Mouse (Mus musculus) CH12.LX (cell line): Measurements from ENCODE around the gene Fbl. TPM values are rescaled to one million over a fixed set of nuclear protein-coding genes. Genes with fewer than 3 reads are reported as not detected.

Source experiments
- DNase-seq: peaks from one replicate; pipeline ENCODE4 v3.0.0-alpha.2; 2013; ENCODE audit errors: extremely low read depth
- H3K27ac ChIP-seq: 2 replicates; pipeline ENCODE4 v1.5.1; 2012; ENCODE audit warnings: low read depth, mild to moderate bottlenecking, control low read depth, moderate library complexity; ENCODE audit not compliant: insufficient read depth
- H3K27me3 ChIP-seq: replicated peaks from 2 replicates; pipeline ENCODE3; 2012; ENCODE audit warnings: inconsistent platforms
- H3K36me3 ChIP-seq, 2 experiments: replicated peaks in 1 of 2; 2 replicates each; pipeline versions ENCODE3 to v1.6.1; 2012; ENCODE audit warnings: inconsistent platforms in 1 of 2, low read length in 1 of 2, mild to moderate bottlenecking in 1 of 2, mixed read lengths in 1 of 2, moderate library complexity in 1 of 2; ENCODE audit not compliant: control insufficient read depth in 1 of 2, insufficient read depth in 1 of 2
- H3K4me1 ChIP-seq, 2 experiments: 2 replicates each; pipeline ENCODE4 v1.6.1; 2012; ENCODE audit warnings: inconsistent platforms in 1 of 2, moderate library complexity in 1 of 2; ENCODE audit not compliant: insufficient read depth in 2 of 2, control insufficient read depth in 1 of 2
- H3K4me2 ChIP-seq: 2 replicates; pipeline ENCODE4 v1.6.1; 2012; ENCODE audit warnings: low read depth, mild to moderate bottlenecking, control low read depth; ENCODE audit not compliant: poor library complexity, insufficient read depth, severe bottlenecking
- H3K4me3 ChIP-seq, 3 experiments: fragments of 150-350 bp in 1 of 3; sonication (generic) in 1 of 3; replicated peaks in 1 of 3; 2 replicates each; pipeline versions ENCODE3 to v1.5.1; 2011 to 2012; ENCODE audit warnings: low read depth in 2 of 3, low read length in 2 of 3, mild to moderate bottlenecking in 2 of 3, moderate library complexity in 2 of 3, control low read depth in 1 of 3, improper control_type of control experiment in 1 of 3, inconsistent platforms in 1 of 3, mixed read lengths in 1 of 3; ENCODE audit not compliant: poor library complexity in 1 of 3
- H3K79me2 ChIP-seq: replicated peaks from 2 replicates; pipeline ENCODE4 v1.6.1; 2012; ENCODE audit warnings: mild to moderate bottlenecking, moderate library complexity; ENCODE audit not compliant: control insufficient read depth, poor library complexity, insufficient read depth, severe bottlenecking; ENCODE audit errors: extremely low read depth
- H3K9ac ChIP-seq: 2 replicates; pipeline ENCODE4 v1.6.1; 2012; ENCODE audit warnings: low read depth, mild to moderate bottlenecking, control low read depth, moderate library complexity; ENCODE audit not compliant: insufficient read depth
- H3K9me3 ChIP-seq: replicated peaks from 2 replicates; pipeline ENCODE3; 2012; ENCODE audit warnings: low read length, inconsistent platforms, mixed read lengths
- BHLHE40 ChIP-seq: IDR thresholded peaks from 2 replicates; pipeline ENCODE4 v1.6.1; 2011; ENCODE audit warnings: mild to moderate bottlenecking, low read depth, low read length, improper control_type of control experiment
- CHD1 ChIP-seq: IDR thresholded peaks from 2 replicates; pipeline ENCODE4 v1.6.1; 2012; ENCODE audit warnings: low read depth, low read length, improper control_type of control experiment, inconsistent platforms
- CHD2 ChIP-seq: IDR thresholded peaks from 2 replicates; pipeline ENCODE4 v1.6.1; 2011; ENCODE audit warnings: low read length, improper control_type of control experiment
- CTCF ChIP-seq, 2 experiments: IDR thresholded peaks in 1 of 2; conservative IDR thresholded peaks in 1 of 2; 2 replicates each; pipeline ENCODE4 v1.5.1; 2011 to 2012; ENCODE audit warnings: low read depth in 2 of 2, low read length in 2 of 2, improper control_type of control experiment in 1 of 2, inconsistent platforms in 1 of 2, mild to moderate bottlenecking in 1 of 2, moderate library complexity in 1 of 2
- E2F4 ChIP-seq: IDR thresholded peaks from 2 replicates; pipeline ENCODE4 v1.6.1; 2011; ENCODE audit warnings: low read depth, low read length, improper control_type of control experiment; ENCODE audit not compliant: insufficient replicate concordance
- ELF1 ChIP-seq: IDR thresholded peaks from 2 replicates; pipeline ENCODE4 v1.6.1; 2014; ENCODE audit warnings: low read depth, mild to moderate bottlenecking, inconsistent platforms, low read length, improper control_type of control experiment
- EP300 ChIP-seq: IDR thresholded peaks from 2 replicates; pipeline ENCODE4 v1.6.1; 2011; ENCODE audit warnings: low read length, improper control_type of control experiment
- ETS1 ChIP-seq: conservative IDR thresholded peaks from 2 replicates; pipeline ENCODE4 v1.6.1; 2012; ENCODE audit warnings: low read depth, mild to moderate bottlenecking, inconsistent platforms, low read length, improper control_type of control experiment, moderate library complexity
- GABPA ChIP-seq: IDR thresholded peaks from 2 replicates; pipeline ENCODE4 v1.6.1; 2012; ENCODE audit warnings: low read depth, low read length, improper control_type of control experiment, inconsistent platforms; ENCODE audit not compliant: insufficient replicate concordance
- HCFC1 ChIP-seq: IDR thresholded peaks from 2 replicates; pipeline ENCODE4 v1.6.1; 2012; ENCODE audit warnings: low read depth, mild to moderate bottlenecking, inconsistent platforms, low read length, improper control_type of control experiment
- IRF4 ChIP-seq: IDR thresholded peaks from 2 replicates; pipeline ENCODE4 v1.6.1; 2014; ENCODE audit warnings: low read depth, mild to moderate bottlenecking, inconsistent platforms, low read length, improper control_type of control experiment
- JUN ChIP-seq: IDR thresholded peaks from 2 replicates; pipeline ENCODE4 v1.6.1; 2011; ENCODE audit warnings: low read depth, mild to moderate bottlenecking, low read length, improper control_type of control experiment, moderate library complexity; ENCODE audit not compliant: insufficient read depth
- JUND ChIP-seq: conservative IDR thresholded peaks from 2 replicates; pipeline ENCODE4 v1.6.1; 2011; ENCODE audit warnings: low read depth, low read length, improper control_type of control experiment
- KAT2A ChIP-seq: IDR thresholded peaks from 2 replicates; pipeline ENCODE4 v1.6.1; 2012; ENCODE audit warnings: low read length, improper control_type of control experiment, inconsistent platforms; ENCODE audit not compliant: insufficient replicate concordance
- MAFK ChIP-seq: IDR thresholded peaks from 2 replicates; pipeline ENCODE4 v1.6.1; 2011; ENCODE audit warnings: low read length, improper control_type of control experiment; ENCODE audit not compliant: insufficient replicate concordance
- MAX ChIP-seq: IDR thresholded peaks from 2 replicates; pipeline ENCODE4 v1.6.1; 2011; ENCODE audit warnings: low read length, improper control_type of control experiment
- MAZ ChIP-seq: IDR thresholded peaks from 2 replicates; pipeline ENCODE4 v1.6.1; 2012; ENCODE audit warnings: low read depth, mild to moderate bottlenecking, inconsistent platforms, low read length, improper control_type of control experiment, moderate library complexity
- MEF2A ChIP-seq: IDR thresholded peaks from 2 replicates; pipeline ENCODE4 v1.6.1; 2014; ENCODE audit warnings: low read depth, mild to moderate bottlenecking, inconsistent platforms, low read length, improper control_type of control experiment, borderline replicate concordance
- MXI1 ChIP-seq: IDR thresholded peaks from 2 replicates; pipeline ENCODE4 v1.6.1; 2011; ENCODE audit warnings: mild to moderate bottlenecking, low read depth, low read length, improper control_type of control experiment
- MYC ChIP-seq: IDR thresholded peaks from 2 replicates; pipeline ENCODE4 v1.6.1; 2011; ENCODE audit warnings: low read depth, mild to moderate bottlenecking, improper control_type of control experiment, low read length
- NELFE ChIP-seq: IDR thresholded peaks from 2 replicates; pipeline ENCODE4 v1.6.1; 2011; ENCODE audit warnings: low read depth, low read length, improper control_type of control experiment
- NRF1 ChIP-seq: IDR thresholded peaks from 2 replicates; pipeline ENCODE4 v1.6.1; 2014; ENCODE audit warnings: low read depth, mild to moderate bottlenecking, inconsistent platforms, low read length, improper control_type of control experiment, moderate library complexity
- PAX5 ChIP-seq: IDR thresholded peaks from 2 replicates; pipeline ENCODE4 v1.6.1; 2012; ENCODE audit warnings: low read length, inconsistent platforms, mixed read lengths
- POLR2A ChIP-seq: IDR thresholded peaks from 2 replicates; pipeline ENCODE4 v1.6.1; 2011; ENCODE audit warnings: low read depth, mild to moderate bottlenecking, improper control_type of control experiment, low read length
- POLR2AphosphoS2 ChIP-seq: IDR thresholded peaks from 2 replicates; pipeline ENCODE4 v1.6.1; 2011; ENCODE audit warnings: low read depth, low read length, improper control_type of control experiment
- RAD21 ChIP-seq: IDR thresholded peaks from 2 replicates; pipeline ENCODE4 v1.6.1; 2011; ENCODE audit warnings: low read depth, mild to moderate bottlenecking, low read length, improper control_type of control experiment, moderate library complexity
- RCOR1 ChIP-seq: conservative IDR thresholded peaks from 2 replicates; pipeline ENCODE4 v1.6.1; 2012; ENCODE audit warnings: low read depth, mild to moderate bottlenecking, inconsistent platforms, low read length, improper control_type of control experiment
- SIN3A ChIP-seq: IDR thresholded peaks from 2 replicates; pipeline ENCODE4 v1.6.1; 2012; ENCODE audit warnings: low read length, improper control_type of control experiment, inconsistent platforms
- SMC3 ChIP-seq: IDR thresholded peaks from 2 replicates; pipeline ENCODE4 v1.6.1; 2011; ENCODE audit warnings: low read depth, low read length, improper control_type of control experiment
- TBP ChIP-seq: conservative IDR thresholded peaks from 2 replicates; pipeline ENCODE4 v1.6.1; 2011; ENCODE audit warnings: low read depth, low read length, improper control_type of control experiment
- TCF12 ChIP-seq: IDR thresholded peaks from 2 replicates; pipeline ENCODE4 v1.6.1; 2014; ENCODE audit warnings: low read depth, mild to moderate bottlenecking, inconsistent platforms, low read length, improper control_type of control experiment
- UBTF ChIP-seq: IDR thresholded peaks from 2 replicates; pipeline ENCODE4 v1.6.1; 2012; ENCODE audit warnings: low read depth, mild to moderate bottlenecking, inconsistent platforms, low read length, improper control_type of control experiment, moderate library complexity
- USF1 ChIP-seq: IDR thresholded peaks from 2 replicates; pipeline ENCODE4 v1.6.1; 2014; ENCODE audit warnings: low read depth, mild to moderate bottlenecking, inconsistent platforms, low read length, improper control_type of control experiment
- USF2 ChIP-seq: conservative IDR thresholded peaks from 2 replicates; pipeline ENCODE4 v1.6.1; 2011; ENCODE audit warnings: low read depth, low read length, improper control_type of control experiment
- ZC3H11A ChIP-seq: IDR thresholded peaks from 2 replicates; pipeline ENCODE4 v1.6.1; 2012; ENCODE audit warnings: low read depth, mild to moderate bottlenecking, inconsistent platforms, low read length, improper control_type of control experiment
- ZKSCAN1 ChIP-seq: IDR thresholded peaks from 2 replicates; pipeline ENCODE4 v1.6.1; 2012; ENCODE audit warnings: low read depth, inconsistent platforms, low read length, improper control_type of control experiment, borderline replicate concordance
- ZMIZ1 ChIP-seq: IDR thresholded peaks from 2 replicates; pipeline ENCODE4 v1.6.1; 2012; ENCODE audit warnings: low read depth, mild to moderate bottlenecking, inconsistent platforms, low read length, improper control_type of control experiment
- ZNF384 ChIP-seq: IDR thresholded peaks from 2 replicates; pipeline ENCODE4 v1.6.1; 2012; ENCODE audit warnings: low read depth, low read length, improper control_type of control experiment, inconsistent platforms
- dilution Hi-C: fragments of 300-500 bp; cut with MboI; formaldehyde crosslinking; loops from 2 replicates; pipeline ENCODE4 v1.14.3; 2020; ENCODE audit warnings: low sequenced_read_pairs; ENCODE audit not compliant: extremely low pct_unique_long_range_greater_than_20kb, extremely low pct_ligation_motif_present
- in situ Hi-C: fragments of 300-500 bp; cut with MboI; formaldehyde crosslinking; loops from 3 replicates; pipeline ENCODE4 v1.14.3; 2019; ENCODE audit warnings: low sequenced_read_pairs, low pct_ligation_motif_present, low pct_unique_long_range_greater_than_20kb, mixed read lengths
- polyA plus RNA-seq: library from polyadenylated mRNA; unstranded; fragments of >175 nt; gene quantifications from 2 replicates; pipeline ENCODE4 v1.2.1, GENCODE M21; 2012; ENCODE audit warnings: low read depth; ENCODE audit not compliant: insufficient read length
- total RNA-seq, 2 experiments: library from RNA; depleted of rRNA; stranded (reverse); fragments of 300-350 nt in 1 of 2; fragments of >200 nt in 1 of 2; gene quantifications; 2 replicates each; pipeline ENCODE4 v1.2.3; 2012 to 2014

The Fbl gene
- total RNA-seq (2012; rRNA removed) = 180 and 214 TPM in 2 replicates
- total RNA-seq (2014; rRNA removed) = 140 and 151 TPM in 2 replicates
- 426 and 516 TPM in 2 replicates for polyA plus RNA-seq

DNA sequence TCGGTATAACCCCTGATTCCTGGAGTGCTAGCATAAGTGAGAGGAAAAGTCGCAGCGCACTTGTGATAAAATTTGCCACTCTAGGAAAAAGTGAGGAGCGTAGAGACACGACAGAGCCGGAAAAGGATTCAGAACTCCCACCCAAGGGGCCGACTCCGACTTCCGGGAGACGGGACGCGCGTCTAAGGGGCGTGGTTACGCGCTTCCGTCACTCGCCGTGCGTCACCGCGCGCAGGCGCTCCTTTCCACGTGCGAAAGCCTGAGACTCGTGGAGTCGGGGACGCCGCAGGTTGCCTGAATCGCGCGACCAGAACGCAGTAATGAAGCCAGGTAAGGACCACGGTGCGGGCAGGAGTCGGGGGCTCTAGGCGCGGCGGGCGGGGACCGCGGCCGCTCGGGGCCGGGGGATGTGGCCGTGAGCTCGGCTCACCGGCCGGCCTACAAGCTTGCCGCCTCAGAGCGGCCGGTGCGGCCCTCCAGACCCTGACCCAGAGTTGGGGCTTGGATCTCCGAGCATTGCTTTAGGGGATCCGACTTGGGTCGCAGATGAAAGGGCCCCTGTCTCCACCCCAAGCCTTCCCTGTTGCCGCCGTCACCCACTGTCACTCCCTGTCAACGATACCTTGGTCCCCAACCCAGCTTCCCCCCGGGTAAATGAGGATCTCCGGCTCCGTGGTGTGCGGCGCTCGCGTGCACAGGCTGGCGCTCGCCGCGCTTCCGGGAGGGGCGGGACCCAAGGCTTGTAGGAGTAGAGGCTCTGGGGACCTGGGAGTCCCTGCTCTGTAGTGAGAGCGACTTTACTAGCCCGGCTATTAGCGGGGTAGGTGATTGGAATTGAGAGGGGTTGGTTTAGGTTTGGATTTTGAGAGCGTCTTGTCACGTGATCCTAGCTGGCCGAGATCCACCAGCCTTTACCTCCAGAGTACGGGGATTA lies at the start of gene Fbl:
Fbl (plus strand) TSS at position 222 of the 934 bp plus-strand sequence.
- peaks cover 5 to 22% of the 10 kb centered on the region in 2 experiments for H3K36me3 ChIP-seq
- peak within 1 kb of the TSS; percentile 24 for H3K27ac ChIP-seq
- H3K4me1 ChIP-seq = peaks cover 5 to 27% of the 10 kb centered on the region in 2 experiments
- H3K79me2 ChIP-seq = peaks cover 51% of the 10 kb centered on the region
- dilution Hi-C loops = no loop called here
- peak within 1 kb of the TSS; percentile 99 for H3K4me2 ChIP-seq
- in situ Hi-C loops = loop anchor here (10.0 kb wide), 1 partner anchor 115 kb away; the partner anchor contains the start of gene Psmc4
- no peaks in the 10 kb centered on the region for H3K27me3 ChIP-seq
- DNase-seq = peak; percentile 94
- peak within 1 kb of the TSS; percentile 71 for H3K9ac ChIP-seq
- TF ChIP-seq TBP = peak; percentile 83
- peak; percentile 72 for TF ChIP-seq TCF12
- no peak for TF ChIP-seq ZKSCAN1
- TF ChIP-seq CTCF (conservative IDR thresholded peaks at IDR 0.05 in 1 of 2, IDR thresholded peaks at IDR 0.05 in 1 of 2; ENCODE audit: low read depth in 2 of 2, low read length in 2 of 2) = no peak
- peak; percentile 98 for TF ChIP-seq MXI1
- TF ChIP-seq USF2 = peak; percentile 50
- peak; percentile 88 for TF ChIP-seq NRF1
- TF ChIP-seq RCOR1 = no peak
- peak; percentile 96 for TF ChIP-seq MYC
- TF ChIP-seq IRF4 = no peak
- TF ChIP-seq ETS1 = no peak
- TF ChIP-seq RAD21 = no peak
- TF ChIP-seq POLR2AphosphoS2 = peak; percentile 45; the same call in 1 of the 2 replicates
- TF ChIP-seq ZNF384 = no peak
- no peak for TF ChIP-seq SMC3
- TF ChIP-seq EP300 = no peak
- TF ChIP-seq BHLHE40 = peak; percentile 89
- TF ChIP-seq CHD2 = no peak
- no peak for TF ChIP-seq PAX5
- TF ChIP-seq KAT2A = no peak
- TF ChIP-seq NELFE = peak; percentile 89
- peak; percentile 97 for TF ChIP-seq SIN3A
- peak; percentile 73 for TF ChIP-seq HCFC1
- TF ChIP-seq E2F4 = no peak
- TF ChIP-seq MAFK = no peak
- peak; percentile 97 for TF ChIP-seq ELF1
- TF ChIP-seq JUN = no peak
- TF ChIP-seq ZC3H11A = no peak
- TF ChIP-seq JUND = no peak
- TF ChIP-seq CHD1 = no peak
- TF ChIP-seq UBTF = peak; percentile 53; the same call in 1 of the 2 replicates
- TF ChIP-seq GABPA = no peak
- no peak for TF ChIP-seq MAZ
- TF ChIP-seq MEF2A = peak; percentile 6; the same call in 1 of the 2 replicates
- TF ChIP-seq ZMIZ1 = peak; percentile 79; the same call in 1 of the 2 replicates
- peak; percentile 63 for TF ChIP-seq USF1
- peak; percentile 89 for TF ChIP-seq POLR2A
- peak; percentile 93 for TF ChIP-seq MAX
- H3K9me3 ChIP-seq = peaks cover 7% of the 10 kb centered on the region
- peak within 1 kb of the TSS; percentile 76 to 82 (median 78) for H3K4me3 ChIP-seq
